Mouse (Mus musculus) cortical plate, adult 2 months (tissue): ENCODE results near the gene Unk.

Experiments used
- CTCF ChIP-seq: fragments of 200-500 bp; IDR thresholded peaks from 2 replicates; pipeline ENCODE4 v1.5.1; 2011; ENCODE audit warnings: mild to moderate bottlenecking, control low read depth, low read length; ENCODE audit not compliant: insufficient read depth; ENCODE audit errors: extremely low read depth
- POLR2A ChIP-seq: fragments of 200-500 bp; IDR thresholded peaks from 2 replicates; pipeline ENCODE4 v1.6.1; 2011; ENCODE audit warnings: mild to moderate bottlenecking, low read length, control low read depth; ENCODE audit not compliant: insufficient read depth; ENCODE audit errors: extremely low read depth

- TF ChIP-seq CTCF (no peak), POLR2A (no peak)
These were observed 54.0 kb downstream of the Unk start for GRCm38 (mm10) chr11:116084166-116084565.
